Mouse (Mus musculus) adrenal gland, postnatal 10 days (tissue): Measurements from ENCODE around the gene Aebp1. TPM values are rescaled to one million over a fixed set of nuclear protein-coding genes. Genes with fewer than 3 reads are reported as not detected.

Source experiments
- total RNA-seq, 2 experiments: library from RNA; stranded (reverse); gene quantifications; 2 replicates each; pipeline ENCODE4 v1.2.3; 2021

Gene Aebp1
- total RNA-seq, 2 experiments from 2014 or later = 153 to 172 TPM

Other genes with a start within 250 kb of the Aebp1 start
- 100 to 1,000 TPM; 155 to 166 TPM for gene Mrps24, start 146.3 kb upstream of the Aebp1 start, total RNA-seq
- gene Urgcp, start 99.6 kb upstream of the Aebp1 start, total RNA-seq = 10 to 100 TPM; 65.1 to 66.5 TPM
- gene Dbnl, start 73.5 kb upstream of the Aebp1 start, total RNA-seq = 10 to 100 TPM; 51.5 to 57.5 TPM
- gene Pgam2, start 58.2 kb upstream of the Aebp1 start, total RNA-seq = 100 to 1,000 TPM in 1 of 2 experiments, 10 to 100 TPM in 1; 37.0 to 157 TPM
- 10 to 100 TPM in 1 of 2 experiments, 1 to 10 TPM in 1; 6.3 to 13.7 TPM for gene Polm, start 23.9 kb upstream of the Aebp1 start, total RNA-seq
- gene Pold2, start 16.3 kb downstream of the Aebp1 start, total RNA-seq = 10 to 100 TPM; 48.6 to 53.0 TPM
- under 1 TPM in 1 of 2 experiments, not detected in 1; 0.66 TPM for gene Myl7, start 36.8 kb downstream of the Aebp1 start, total RNA-seq
- 1 to 10 TPM; 2.9 to 3.0 TPM for gene Gck, start 88.1 kb downstream of the Aebp1 start, total RNA-seq
- gene Ykt6, start 93.7 kb downstream of the Aebp1 start, total RNA-seq = 10 to 100 TPM; 71.5 to 79.3 TPM
- 10 to 100 TPM; 15.7 to 30.4 TPM for gene Camk2b, start 204.4 kb downstream of the Aebp1 start, total RNA-seq